Mouse (Mus musculus) heart, adult 2 months (tissue): ENCODE data around the gene Prkag2. TPM values are rescaled to one million over a fixed set of nuclear protein-coding genes. Genes with fewer than 3 reads are reported as not detected.

ENCODE experiments used
- DNase-seq, 2 experiments: peaks; one replicate each; pipeline ENCODE4 v3.0.0; 2021
- H3K27ac ChIP-seq: fragments of 200-600 bp; 2 replicates; pipeline ENCODE4 v1.8.1; 2022
- H3K27me3 ChIP-seq: fragments of 200-500 bp; 2 replicates; pipeline ENCODE4 v1.6.1; 2012; ENCODE audit warnings: mild to moderate bottlenecking, low read length, inconsistent platforms, mixed read lengths; ENCODE audit not compliant: control insufficient read depth, insufficient read depth
- H3K36me3 ChIP-seq: fragments of 200-500 bp; 2 replicates; pipeline ENCODE4 v1.6.1; 2012; ENCODE audit warnings: low read length, inconsistent platforms; ENCODE audit not compliant: control insufficient read depth, insufficient read depth
- H3K4me1 ChIP-seq: fragments of 200-500 bp; 2 replicates; pipeline ENCODE4 v1.6.1; 2011; ENCODE audit warnings: low read length; ENCODE audit not compliant: control insufficient read depth, insufficient read depth
- H3K4me3 ChIP-seq: fragments of 200-600 bp; 2 replicates; pipeline ENCODE4 v1.8.1; 2022
- H3K79me2 ChIP-seq: fragments of 200-500 bp; replicated peaks from 2 replicates; pipeline ENCODE4 v1.6.1; 2012; ENCODE audit warnings: mild to moderate bottlenecking, inconsistent platforms, low read length, moderate library complexity, mixed read lengths; ENCODE audit not compliant: control insufficient read depth, insufficient read depth
- H3K9ac ChIP-seq: fragments of 200-500 bp; 2 replicates; pipeline ENCODE4 v1.6.1; 2012; ENCODE audit warnings: low read depth, mild to moderate bottlenecking, control low read depth, inconsistent platforms, low read length, mixed read lengths
- CTCF ChIP-seq: fragments of 200-600 bp; IDR thresholded peaks from 2 replicates; pipeline ENCODE4 v1.8.1; 2022; ENCODE audit warnings: antibody characterized with exemption, mild to moderate bottlenecking, moderate library complexity
- EP300 ChIP-seq: fragments of 200-500 bp; IDR thresholded peaks from 2 replicates; pipeline ENCODE4 v1.6.1; 2011; ENCODE audit warnings: low read depth, low read length, control low read depth; ENCODE audit not compliant: insufficient read depth
- POLR2A ChIP-seq: fragments of 200-500 bp; IDR thresholded peaks from 2 replicates; pipeline ENCODE4 v1.6.1; 2011; ENCODE audit warnings: mild to moderate bottlenecking, low read depth, low read length, control low read depth; ENCODE audit not compliant: insufficient read depth
- WGBS: fragments of 180-500 bp; shearing (Covaris S2); methylation state at CpG from one replicate; pipeline ENCODE4 v1.1.7; 2018; 5-methylcytosine and 5-hydroxymethylcytosine counted together
- intact Hi-C: fragments of 180-260 bp; cut with DNase I; formaldehyde crosslinking; loops from one replicate; pipeline ENCODE4 v1.15.1; 2025
- polyA plus RNA-seq: library from polyadenylated mRNA; depleted of rRNA; stranded (reverse); fragments of >200 nt; gene quantifications from 2 replicates; pipeline ENCODE4 v1.2.3, GENCODE M21; 2012
- total RNA-seq, 2 experiments: library from RNA; stranded (reverse); gene quantifications; 2 replicates each; pipeline ENCODE4 v1.2.3; 2021

Prkag2 gene
- total and polyA plus RNA-seq, 3 experiments, result 23.9 to 25.9 (median 25.2) TPM

DNA sequence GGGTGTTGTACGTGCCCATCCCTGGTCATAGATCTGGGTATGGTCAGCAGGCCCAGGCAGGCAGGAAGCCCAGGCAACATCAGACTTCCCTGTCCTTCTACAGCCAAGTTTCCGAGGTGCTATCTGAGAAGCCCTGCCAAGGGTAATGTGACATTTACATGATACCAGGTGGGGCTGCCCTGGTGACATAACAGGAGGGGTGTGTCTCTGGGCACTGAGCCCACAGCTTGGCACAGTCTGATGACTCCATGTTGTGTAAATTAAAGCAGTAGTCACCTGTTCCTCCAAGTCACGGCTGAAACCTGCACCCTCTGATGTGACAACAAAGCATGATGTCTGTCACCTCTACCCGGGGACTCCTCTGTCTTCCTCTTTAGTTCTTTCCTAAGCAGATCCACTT is 136.7 kb downstream of the Prkag2 start:
- intact Hi-C loops, result loop anchor here (5.0 kb wide), 1 partner anchor 56 kb away; no protein-coding TSS in a partner anchor
- WGBS, result 37% methylated on average over 4 of the region's 4 CpGs
- peak; percentile 69 to 73 for DNase-seq
- H3K9ac ChIP-seq, result no peak overlapping the region
- no peak for TF ChIP-seq POLR2A
- TF ChIP-seq EP300, result peak; percentile 95
- H3K27me3 ChIP-seq, result no peaks in the 10 kb centered on the region
- no peak overlapping the region for H3K4me3 ChIP-seq
- no peaks in the 10 kb centered on the region for H3K79me2 ChIP-seq
- H3K36me3 ChIP-seq, result no peaks in the 10 kb centered on the region
- no peak overlapping the region for H3K27ac ChIP-seq
- H3K4me1 ChIP-seq, result peaks cover 9% of the 10 kb centered on the region; the same call in 1 of the 2 replicates

GRCm38 (mm10) chr5:24960791-24961190 is 139.7 kb downstream of the Prkag2 start:
- intact Hi-C loops, result loop anchor here (5.0 kb wide), 1 partner anchor 53 kb away; no protein-coding TSS in a partner anchor
- no peaks in the 10 kb centered on the region for H3K36me3 ChIP-seq
- no peaks in the 10 kb centered on the region for H3K79me2 ChIP-seq
- no peak overlapping the region for H3K9ac ChIP-seq
- no peak overlapping the region for H3K4me3 ChIP-seq
- no peaks in the 10 kb centered on the region for H3K27me3 ChIP-seq
- DNase-seq, result peak; percentile 71 to 86
- peaks cover 9% of the 10 kb centered on the region; the same call in 1 of the 2 replicates for H3K4me1 ChIP-seq
- WGBS, result 66% methylated on average over 5 of the region's 5 CpGs
- no peak for TF ChIP-seq POLR2A
- peak; percentile 87 for TF ChIP-seq EP300
- H3K27ac ChIP-seq, result no peak overlapping the region

DNA sequence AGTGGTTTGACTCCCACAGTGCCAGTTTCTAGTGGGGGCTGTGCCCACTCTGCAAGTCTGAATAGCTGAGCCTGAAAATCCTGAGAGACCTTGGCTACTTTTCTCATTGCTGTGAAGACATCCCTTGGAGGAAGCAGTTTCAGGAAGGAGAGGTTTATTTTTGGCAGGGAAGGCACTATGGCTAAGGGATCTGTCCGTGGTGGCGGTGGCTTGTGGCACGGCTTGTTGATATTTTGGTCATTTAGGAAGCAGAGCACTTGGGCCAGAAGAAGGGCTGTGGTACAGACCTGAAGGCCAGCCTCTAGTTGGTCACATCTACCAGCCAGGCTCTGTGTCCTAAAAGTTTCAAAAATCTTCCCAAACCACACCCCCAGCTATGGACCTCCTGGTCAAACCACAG is 140.7 kb downstream of the Prkag2 start:
- Histone ChIP-seq H3K27me3 (no peaks in the 10 kb centered on the region), H3K79me2 (no peaks in the 10 kb centered on the region), H3K9ac (no peak overlapping the region), H3K4me3 (no peak overlapping the region), H3K27ac (no peak overlapping the region), H3K36me3 (no peaks in the 10 kb centered on the region), H3K4me1 (peaks cover 9% of the 10 kb centered on the region; the same call in 1 of the 2 replicates)
- TF ChIP-seq POLR2A (no peak), EP300 (no peak), CTCF (no peak)
- intact Hi-C loops, result loop anchor here (5.0 kb wide), 1 partner anchor 52 kb away; no protein-coding TSS in a partner anchor
- WGBS, result 43% methylated on average over 3 of the region's 3 CpGs
- DNase-seq, result no peak

GRCm38 (mm10) chr5:24958596-24958995 is 141.8 kb downstream of the Prkag2 start:
- H3K9ac ChIP-seq, result no peak overlapping the region
- WGBS, result 85% methylated on average over 5 of the region's 5 CpGs
- H3K4me1 ChIP-seq, result peaks cover 5% of the 10 kb centered on the region; the same call in 1 of the 2 replicates
- H3K27me3 ChIP-seq, result no peaks in the 10 kb centered on the region
- H3K4me3 ChIP-seq, result no peak overlapping the region
- DNase-seq, result no peak
- no peak for TF ChIP-seq POLR2A
- no peak for TF ChIP-seq EP300
- H3K79me2 ChIP-seq, result no peaks in the 10 kb centered on the region
- intact Hi-C loops, result no loop called here
- H3K36me3 ChIP-seq, result no peaks in the 10 kb centered on the region
- H3K27ac ChIP-seq, result no peak overlapping the region

DNA sequence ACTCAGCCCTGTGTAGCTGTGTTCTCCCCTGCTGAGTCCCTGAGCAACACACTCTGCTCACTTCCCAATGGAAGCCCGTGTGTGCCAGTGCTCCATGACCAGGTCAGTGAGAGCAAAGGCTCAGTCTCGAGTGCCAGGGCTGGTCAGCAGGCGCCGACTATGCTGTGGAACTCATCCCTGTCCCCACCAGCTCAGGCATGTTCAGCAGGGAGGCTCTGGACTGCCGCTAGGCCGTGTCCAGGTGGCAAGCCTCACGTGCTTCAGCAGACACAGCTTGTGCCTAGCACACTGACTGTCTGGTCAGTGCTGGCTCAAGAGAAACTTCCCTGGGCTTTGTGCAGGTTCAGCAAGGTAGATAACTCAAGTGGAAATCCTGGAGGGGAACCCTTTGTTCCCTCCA is 143.6 kb downstream of the Prkag2 start:
- intact Hi-C loops, result no loop called here
- TF ChIP-seq CTCF (no peak), POLR2A (no peak), EP300 (no peak)

DNA sequence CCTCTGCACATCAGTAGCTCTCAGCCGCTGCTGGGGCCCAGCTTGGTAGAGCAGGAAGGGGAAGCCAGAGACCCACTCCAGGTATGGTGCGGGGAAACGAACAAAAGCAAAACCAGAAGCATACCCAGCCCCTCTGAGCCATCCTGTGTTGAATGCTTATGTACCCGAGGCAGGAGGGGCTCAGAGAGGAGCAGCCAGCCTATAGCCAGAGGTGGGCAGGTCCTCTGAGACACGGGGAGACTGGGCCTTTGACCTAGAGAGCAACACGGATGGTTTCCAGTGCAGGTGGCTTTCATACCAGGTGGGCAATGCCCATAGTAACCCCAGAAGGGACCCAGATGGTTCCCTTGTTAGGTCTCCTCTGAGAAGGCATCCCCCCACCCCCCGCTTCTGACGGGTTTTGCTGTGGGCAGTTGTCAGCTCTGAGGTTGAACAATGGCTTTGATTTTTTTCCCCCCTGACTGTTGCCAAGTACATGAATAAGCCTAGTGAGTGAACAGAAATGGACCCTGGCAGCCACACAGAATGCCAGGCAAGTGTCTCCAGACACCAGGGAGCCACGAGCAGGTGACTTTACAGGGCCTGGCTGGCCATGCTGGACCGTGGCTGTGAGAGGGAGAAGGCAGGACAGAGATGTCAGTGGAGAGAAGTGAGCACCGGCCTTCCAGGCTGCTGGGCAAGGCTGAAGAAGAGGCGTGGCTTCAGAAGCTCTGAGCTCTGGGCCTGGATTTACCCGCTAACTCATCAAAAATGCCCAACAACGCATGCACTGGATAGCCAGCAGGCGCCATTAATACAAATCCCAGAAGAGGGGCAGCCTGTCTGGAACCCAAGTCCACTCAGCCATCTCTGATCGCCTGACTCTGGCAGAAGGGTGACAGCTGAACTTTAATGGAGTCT is 147.3 kb downstream of the Prkag2 start:
- H3K27me3 ChIP-seq, result no peaks in the 10 kb centered on the region
- 0 out of 2 replicates have a peak, but pooled peaks have one; percentile 21 for TF ChIP-seq EP300
- no peak for TF ChIP-seq POLR2A
- no peaks in the 10 kb centered on the region for H3K4me1 ChIP-seq
- no peaks in the 10 kb centered on the region for H3K79me2 ChIP-seq
- H3K4me3 ChIP-seq, result no peak overlapping the region
- intact Hi-C loops, result no loop called here
- WGBS, result 55% methylated on average over 16 of the region's 16 CpGs
- peak in 1 of 2 experiments; percentile 34 for DNase-seq
- H3K9ac ChIP-seq, result no peak overlapping the region
- no peak overlapping the region for H3K27ac ChIP-seq
- no peaks in the 10 kb centered on the region for H3K36me3 ChIP-seq

More for the DNA sequence above, 143.6 kb downstream of the Prkag2 start:
- Histone ChIP-seq H3K27ac (no peak overlapping the region), H3K4me1 (peaks cover 2% of the 10 kb centered on the region; the same call in 1 of the 2 replicates), H3K79me2 (no peaks in the 10 kb centered on the region), H3K9ac (no peak overlapping the region), H3K4me3 (no peak overlapping the region), H3K36me3 (no peaks in the 10 kb centered on the region), H3K27me3 (no peaks in the 10 kb centered on the region)
- WGBS, result 88% methylated on average over 7 of the region's 7 CpGs
- DNase-seq, result no peak
